Mouse (Mus musculus) lung, embryonic 16.5 days (tissue): ENCODE results near the gene Tdrd9. TPM values are rescaled to one million over a fixed set of nuclear protein-coding genes. Genes with fewer than 3 reads are reported as not detected.

Source experiments
- ATAC-seq: fragments of 200-750 bp; cut with Nextera tagmentation; 2 replicates; pipeline ENCODE4 v1.8.0; 2017; ENCODE audit warnings: low read depth, mild to moderate bottlenecking, moderate library complexity
- H3K27ac ChIP-seq: fragments of 300-500 bp; sonication (generic); 2 replicates; pipeline ENCODE4 v1.5.1; 2014; ENCODE audit warnings: mild to moderate bottlenecking, control low read depth, low read length
- H3K27me3 ChIP-seq: fragments of 300-500 bp; sonication (generic); 2 replicates; pipeline ENCODE4 v1.6.1; 2014; ENCODE audit warnings: low read depth, low read length, mixed read lengths; ENCODE audit not compliant: control insufficient read depth, insufficient read depth
- H3K36me3 ChIP-seq: fragments of 300-500 bp; sonication (generic); 2 replicates; pipeline ENCODE4 v1.6.1; 2014; ENCODE audit warnings: low read length; ENCODE audit not compliant: control insufficient read depth, insufficient read depth
- H3K4me1 ChIP-seq: fragments of 300-500 bp; sonication (generic); replicated peaks from 2 replicates; pipeline ENCODE4 v1.6.1; 2014; ENCODE audit warnings: low read length, mixed read lengths; ENCODE audit not compliant: control insufficient read depth, insufficient read depth
- H3K4me2 ChIP-seq: fragments of 300-500 bp; sonication (generic); 2 replicates; pipeline ENCODE4 v1.6.1; 2014; ENCODE audit warnings: low read depth, low read length, control low read depth
- H3K4me3 ChIP-seq: fragments of 300-500 bp; sonication (generic); 2 replicates; pipeline ENCODE4 v1.5.1; 2014; ENCODE audit warnings: mild to moderate bottlenecking, low read length, control low read depth
- H3K9ac ChIP-seq: fragments of 300-500 bp; sonication (generic); 2 replicates; pipeline ENCODE4 v1.6.1; 2014; ENCODE audit warnings: low read length, control low read depth
- H3K9me3 ChIP-seq: fragments of 300-500 bp; sonication (generic); 2 replicates; pipeline ENCODE4 v1.6.1; 2016; ENCODE audit warnings: low read length; ENCODE audit not compliant: control insufficient read depth
- WGBS: fragments of 180-500 bp; shearing (Covaris S2); extraction: QIAGEN DNeasy Blood & Tissue Kit; methylation state at CpG from one replicate; pipeline ENCODE4 v1.1.7; 2014; 5-methylcytosine and 5-hydroxymethylcytosine counted together
- polyA plus RNA-seq: library from polyadenylated mRNA; unstranded; fragments of >200 nt; fragmentation: Nextera tagmentation; extraction: Ambion mirVana; gene quantifications from 2 replicates; pipeline ENCODE4 v1.2.1, GENCODE M21; 2015

The Tdrd9 gene
- polyA plus RNA-seq, 1 experiment from 2014 or later: 0.23 TPM

DNA sequence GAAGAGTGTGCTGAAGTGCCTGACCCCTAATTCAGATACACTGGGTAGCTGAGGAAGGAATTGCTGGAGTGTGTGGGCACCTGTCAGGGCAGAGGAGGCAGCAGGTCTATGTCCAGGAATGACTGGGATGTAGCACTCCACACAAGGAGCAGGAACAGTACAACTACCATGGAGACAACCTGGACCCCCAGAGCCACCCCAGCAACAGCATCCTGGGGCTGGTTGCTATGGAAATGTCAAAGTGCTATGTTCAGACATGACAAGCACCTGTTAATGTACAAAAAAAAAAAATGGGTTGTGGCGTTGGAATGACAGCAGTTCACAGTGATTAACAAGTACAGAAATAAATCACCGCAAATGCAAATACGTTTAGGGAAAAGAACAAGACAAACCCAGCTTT lies 114.9 kb downstream of the Tdrd9 start:
- 59% methylated on average over 3 of the region's 3 CpGs for WGBS
- no peak overlapping the region for H3K4me3 ChIP-seq
- H3K9me3 ChIP-seq: no peaks in the 10 kb centered on the region
- ATAC-seq: no peak
- no peak overlapping the region for H3K4me2 ChIP-seq
- H3K4me1 ChIP-seq: no peaks in the 10 kb centered on the region
- H3K27me3 ChIP-seq: no peaks in the 10 kb centered on the region
- no peak overlapping the region for H3K9ac ChIP-seq
- no peak overlapping the region for H3K27ac ChIP-seq
- no peaks in the 10 kb centered on the region for H3K36me3 ChIP-seq

DNA sequence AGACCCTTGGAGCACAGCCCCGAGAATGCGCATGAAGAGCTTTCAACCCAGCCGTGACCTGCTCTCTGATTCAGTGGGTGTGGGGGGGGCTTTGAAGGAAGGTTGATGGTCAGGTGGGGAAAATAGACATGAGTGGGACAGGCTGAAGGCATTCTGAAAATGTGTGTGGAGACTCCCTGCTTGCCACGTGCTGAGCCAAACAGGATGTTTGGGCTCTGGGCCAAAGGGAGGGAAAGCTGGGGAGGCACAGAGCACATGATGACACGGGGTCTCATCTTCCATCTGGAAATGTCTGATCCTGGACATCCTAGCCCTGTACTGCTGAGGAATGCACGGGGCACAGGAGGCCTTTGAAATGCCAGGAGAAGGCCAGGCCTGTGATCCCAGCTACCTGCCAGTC lies 115.4 kb downstream of the Tdrd9 start:
- ATAC-seq: no peak
- no peaks in the 10 kb centered on the region for H3K4me1 ChIP-seq
- peaks cover 1% of the 10 kb centered on the region; the same call in 1 of the 2 replicates for H3K27me3 ChIP-seq
- H3K36me3 ChIP-seq: no peaks in the 10 kb centered on the region
- H3K4me3 ChIP-seq: no peak overlapping the region
- no peaks in the 10 kb centered on the region for H3K9me3 ChIP-seq
- no peak overlapping the region for H3K4me2 ChIP-seq
- no peak overlapping the region for H3K9ac ChIP-seq
- no peak overlapping the region for H3K27ac ChIP-seq
- WGBS: 35% methylated on average over 6 of the region's 6 CpGs

GRCm38 (mm10) chr12:112088609-112089324 lies 117.4 kb downstream of the Tdrd9 start:
- no peak overlapping the region for H3K4me3 ChIP-seq
- H3K9ac ChIP-seq: no peak overlapping the region
- H3K4me2 ChIP-seq: no peak overlapping the region
- peaks cover 2% of the 10 kb centered on the region; the same call in 1 of the 2 replicates for H3K27me3 ChIP-seq
- H3K4me1 ChIP-seq: no peaks in the 10 kb centered on the region
- 22% methylated on average over 12 of the region's 12 CpGs for WGBS
- H3K9me3 ChIP-seq: no peaks in the 10 kb centered on the region
- no peak for ATAC-seq
- no peaks in the 10 kb centered on the region for H3K36me3 ChIP-seq
- H3K27ac ChIP-seq: no peak overlapping the region

GRCm38 (mm10) chr12:112091054-112091453 lies 119.7 kb downstream of the Tdrd9 start:
- peak; percentile 29; the same call in 1 of the 2 replicates for ATAC-seq
- Histone ChIP-seq H3K9me3 (no peaks in the 10 kb centered on the region), H3K36me3 (no peaks in the 10 kb centered on the region), H3K4me2 (no peak overlapping the region), H3K9ac (no peak overlapping the region), H3K27me3 (peaks cover 2% of the 10 kb centered on the region; the same call in 1 of the 2 replicates), H3K4me1 (peaks cover 6% of the 10 kb centered on the region; the same call in 1 of the 2 replicates), H3K4me3 (no peak overlapping the region), H3K27ac (no peak overlapping the region)
- WGBS: 4% methylated on average over 12 of the region's 12 CpGs

- no peak overlapping the region for H3K4me3 ChIP-seq
- 48% methylated on average over 8 of the region's 8 CpGs for WGBS
- H3K9me3 ChIP-seq: no peaks in the 10 kb centered on the region
- ATAC-seq: no peak
- H3K27me3 ChIP-seq: peaks cover 2% of the 10 kb centered on the region; the same call in 1 of the 2 replicates
- H3K4me1 ChIP-seq: peaks cover 10% of the 10 kb centered on the region; the same call in 1 of the 2 replicates
- H3K36me3 ChIP-seq: no peaks in the 10 kb centered on the region
- no peak overlapping the region for H3K27ac ChIP-seq
- no peak overlapping the region for H3K4me2 ChIP-seq
- H3K9ac ChIP-seq: no peak overlapping the region
These were observed 123.0 kb downstream of the Tdrd9 start for GRCm38 (mm10) chr12:112094261-112094880.

GRCm38 (mm10) chr12:112096051-112096732 lies 124.8 kb downstream of the Tdrd9 start:
- H3K9me3 ChIP-seq: no peaks in the 10 kb centered on the region
- H3K27ac ChIP-seq: peak overlapping the region; percentile 68
- H3K4me3 ChIP-seq: no peak overlapping the region
- no peaks in the 10 kb centered on the region for H3K36me3 ChIP-seq
- H3K9ac ChIP-seq: no peak overlapping the region
- peaks cover 2% of the 10 kb centered on the region; the same call in 1 of the 2 replicates for H3K27me3 ChIP-seq
- H3K4me2 ChIP-seq: no peak overlapping the region
- peaks cover 10% of the 10 kb centered on the region; the same call in 1 of the 2 replicates for H3K4me1 ChIP-seq
- peak; percentile 96 for ATAC-seq
- WGBS: 34% methylated on average over 13 of the region's 13 CpGs

DNA sequence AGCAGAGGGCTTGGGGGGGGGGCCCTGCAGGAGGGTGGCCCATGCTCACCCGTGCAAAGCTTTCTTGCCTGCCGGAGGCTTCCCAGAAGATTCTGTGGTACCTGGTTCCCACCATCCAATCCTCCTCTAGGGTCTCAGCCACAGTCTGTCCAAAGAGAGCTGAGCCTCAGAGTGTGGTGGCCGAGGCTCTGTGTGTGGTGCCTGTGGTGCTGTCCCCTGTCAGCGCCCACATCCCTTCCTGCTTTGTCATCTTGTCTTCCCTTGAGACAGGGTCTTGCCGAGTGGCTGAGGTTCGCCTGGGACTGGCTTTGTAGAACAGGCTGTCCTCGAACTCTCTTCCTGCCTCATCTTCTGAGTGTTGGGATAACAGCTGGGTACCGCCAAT lies 125.4 kb downstream of the Tdrd9 start:
- Histone ChIP-seq H3K9ac (no peak overlapping the region), H3K4me2 (no peak overlapping the region), H3K27ac (peak overlapping the region; percentile 59), H3K4me1 (peaks cover 13% of the 10 kb centered on the region; the same call in 1 of the 2 replicates), H3K4me3 (no peak overlapping the region), H3K9me3 (no peaks in the 10 kb centered on the region), H3K36me3 (no peaks in the 10 kb centered on the region), H3K27me3 (peaks cover 1% of the 10 kb centered on the region; the same call in 1 of the 2 replicates)
- peak; percentile 62; the same call in 1 of the 2 replicates for ATAC-seq
- 39% methylated on average over 8 of the region's 8 CpGs for WGBS

GRCm38 (mm10) chr12:112100106-112100505 lies 128.7 kb downstream of the Tdrd9 start:
- H3K36me3 ChIP-seq: no peaks in the 10 kb centered on the region
- H3K4me3 ChIP-seq: no peak overlapping the region
- no peak overlapping the region for H3K9ac ChIP-seq
- no peaks in the 10 kb centered on the region for H3K9me3 ChIP-seq
- no peak for ATAC-seq
- no peaks in the 10 kb centered on the region for H3K27me3 ChIP-seq
- H3K4me1 ChIP-seq: peaks cover 10% of the 10 kb centered on the region; the same call in 1 of the 2 replicates
- no peak overlapping the region for H3K4me2 ChIP-seq
- no peak overlapping the region for H3K27ac ChIP-seq
- 58% methylated on average over 4 of the region's 4 CpGs for WGBS

DNA sequence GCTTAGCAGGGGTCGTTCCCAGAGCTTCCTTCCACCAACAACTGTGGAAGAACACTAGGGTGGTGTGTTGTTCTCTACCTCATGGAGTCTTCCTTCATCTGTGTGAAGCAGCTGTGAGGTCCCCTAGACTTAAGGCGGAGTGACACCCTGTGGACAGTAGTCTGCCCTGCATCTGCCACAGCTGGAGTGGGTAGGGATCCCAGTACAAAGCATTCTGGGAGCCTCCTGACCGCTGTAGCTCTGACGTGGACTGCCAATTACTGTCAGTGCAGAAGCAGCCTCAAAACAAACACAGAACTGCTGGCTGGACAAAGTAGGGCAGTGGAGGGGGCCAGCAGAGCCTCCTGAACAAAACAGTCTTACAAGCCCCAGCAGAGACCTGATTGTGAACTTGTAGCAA lies 129.7 kb downstream of the Tdrd9 start:
- Histone ChIP-seq H3K4me3 (no peak overlapping the region), H3K27ac (no peak overlapping the region), H3K4me2 (no peak overlapping the region), H3K9me3 (no peaks in the 10 kb centered on the region), H3K4me1 (peaks cover 8% of the 10 kb centered on the region; the same call in 1 of the 2 replicates), H3K27me3 (no peaks in the 10 kb centered on the region), H3K9ac (no peak overlapping the region), H3K36me3 (no peaks in the 10 kb centered on the region)
- 37% methylated on average over 4 of the region's 4 CpGs for WGBS
- ATAC-seq: peak; percentile 37; the same call in 1 of the 2 replicates
